Mouse (Mus musculus) MEL (cell line): ENCODE results near the gene Gna11. TPM values are rescaled to one million over a fixed set of nuclear protein-coding genes. Genes with fewer than 3 reads are reported as not detected.

Source experiments
- DNase-seq: peaks from one replicate; pipeline ENCODE4 v3.0.0; 2011; ENCODE audit warnings: low read depth, low spot score
- H3K27ac ChIP-seq: 2 replicates; pipeline ENCODE4 v1.5.1; 2012; ENCODE audit warnings: low read depth, mild to moderate bottlenecking, control low read depth, low read length, moderate library complexity; ENCODE audit not compliant: control insufficient read depth
- H3K27me3 ChIP-seq, 2 experiments: fragments of 150-350 bp in 1 of 2; sonication (generic) in 1 of 2; 2 replicates each; pipeline ENCODE4 v1.6.1; 2012; ENCODE audit warnings: low read length in 2 of 2, mild to moderate bottlenecking in 2 of 2, improper control_type of control experiment in 1 of 2, moderate library complexity in 1 of 2; ENCODE audit not compliant: insufficient read depth in 2 of 2, control insufficient read depth in 1 of 2
- H3K36me3 ChIP-seq, 2 experiments: 2 replicates each; pipeline ENCODE4 v1.6.1; 2012 to 2014; ENCODE audit warnings: low read length in 2 of 2, improper control_type of control experiment in 1 of 2, inconsistent platforms in 1 of 2, mild to moderate bottlenecking in 1 of 2; ENCODE audit not compliant: insufficient read depth in 2 of 2, control insufficient read depth in 1 of 2
- H3K4me1 ChIP-seq, 2 experiments: fragments of 150-350 bp in 1 of 2; sonication (generic) in 1 of 2; 2 replicates each; pipeline ENCODE4 v1.6.1; 2012; ENCODE audit warnings: low read length in 2 of 2, improper control_type of control experiment in 1 of 2, mild to moderate bottlenecking in 1 of 2; ENCODE audit not compliant: insufficient read depth in 2 of 2, control insufficient read depth in 1 of 2
- H3K4me3 ChIP-seq, 2 experiments: fragments of 150-350 bp in 1 of 2; sonication (generic) in 1 of 2; 2 replicates each; pipeline ENCODE4 v1.5.1; 2012; ENCODE audit warnings: low read depth in 2 of 2, low read length in 2 of 2, mild to moderate bottlenecking in 2 of 2, moderate library complexity in 2 of 2, control low read depth in 1 of 2, improper control_type of control experiment in 1 of 2; ENCODE audit not compliant: control insufficient read depth in 1 of 2, insufficient read depth in 1 of 2
- H3K79me2 ChIP-seq: 2 replicates; pipeline ENCODE4 v1.6.1; 2012; ENCODE audit warnings: mild to moderate bottlenecking, low read length, moderate library complexity; ENCODE audit not compliant: control insufficient read depth, poor library complexity, insufficient read depth
- H3K9ac ChIP-seq: 2 replicates; pipeline ENCODE4 v1.6.1; 2012; ENCODE audit warnings: low read depth, mild to moderate bottlenecking, control low read depth, low read length, moderate library complexity; ENCODE audit not compliant: control insufficient read depth, poor library complexity, severe bottlenecking
- H3K9me3 ChIP-seq: fragments of 150-350 bp; sonication (generic); replicated peaks from 2 replicates; pipeline ENCODE4 v1.6.1; 2012; ENCODE audit warnings: mild to moderate bottlenecking, low read length, improper control_type of control experiment, moderate library complexity; ENCODE audit not compliant: insufficient read depth
- BHLHE40 ChIP-seq: IDR thresholded peaks from 2 replicates; pipeline ENCODE4 v1.6.1; 2012; ENCODE audit warnings: low read depth, mild to moderate bottlenecking, inconsistent platforms, low read length, improper control_type of control experiment, borderline replicate concordance
- CTCF ChIP-seq, 3 experiments: IDR thresholded peaks in 2 of 3; conservative IDR thresholded peaks in 1 of 3; 2 replicates each; pipeline ENCODE4 v1.5.1; 2011 to 2012; ENCODE audit warnings: low read length in 3 of 3, low read depth in 2 of 3, mild to moderate bottlenecking in 2 of 3, improper control_type of control experiment in 1 of 3, inconsistent platforms in 1 of 3, mixed read lengths in 1 of 3, moderate library complexity in 1 of 3; ENCODE audit not compliant: control insufficient read depth in 1 of 3, insufficient read depth in 1 of 3, poor library complexity in 1 of 3, severe bottlenecking in 1 of 3
- E2F4 ChIP-seq: IDR thresholded peaks from 2 replicates; pipeline ENCODE4 v1.6.1; 2011; ENCODE audit warnings: low read depth, low read length, improper control_type of control experiment, borderline replicate concordance
- EP300 ChIP-seq, 2 experiments: IDR thresholded peaks; 2 replicates each; pipeline ENCODE4 v1.6.1; 2011; ENCODE audit warnings: improper control_type of control experiment in 2 of 2, low read length in 2 of 2, low read depth in 1 of 2, mild to moderate bottlenecking in 1 of 2
- JUND ChIP-seq: IDR thresholded peaks from 2 replicates; pipeline ENCODE4 v1.6.1; 2011; ENCODE audit warnings: low read depth, mild to moderate bottlenecking, improper control_type of control experiment, low read length
- KAT2A ChIP-seq: conservative IDR thresholded peaks from 2 replicates; pipeline ENCODE4 v1.6.1; 2012; ENCODE audit warnings: low read depth, low read length, improper control_type of control experiment, inconsistent platforms
- MAFK ChIP-seq: IDR thresholded peaks from 2 replicates; pipeline ENCODE4 v1.6.1; 2011; ENCODE audit warnings: low read depth, mild to moderate bottlenecking, low read length, improper control_type of control experiment, borderline replicate concordance
- MAZ ChIP-seq: IDR thresholded peaks from 2 replicates; pipeline ENCODE4 v1.6.1; 2012; ENCODE audit warnings: low read depth, mild to moderate bottlenecking, inconsistent platforms, low read length, improper control_type of control experiment
- MYB ChIP-seq: IDR thresholded peaks from 2 replicates; pipeline ENCODE4 v1.6.1; 2011; ENCODE audit warnings: mild to moderate bottlenecking, low read depth, low read length, improper control_type of control experiment
- MYC ChIP-seq: IDR thresholded peaks from 2 replicates; pipeline ENCODE4 v1.6.1; 2011; ENCODE audit warnings: low read depth, mild to moderate bottlenecking, low read length, improper control_type of control experiment, moderate library complexity
- NELFE ChIP-seq: IDR thresholded peaks from 2 replicates; pipeline ENCODE4 v1.6.1; 2011; ENCODE audit warnings: low read depth, low read length, improper control_type of control experiment
- NRF1 ChIP-seq: IDR thresholded peaks from 2 replicates; pipeline ENCODE4 v1.6.1; 2014; ENCODE audit warnings: low read depth, mild to moderate bottlenecking, inconsistent platforms, low read length, improper control_type of control experiment, moderate library complexity; ENCODE audit not compliant: poor library complexity, insufficient read depth, severe bottlenecking
- POLR2AphosphoS2 ChIP-seq: IDR thresholded peaks from 2 replicates; pipeline ENCODE4 v1.6.1; 2011; ENCODE audit warnings: low read length, improper control_type of control experiment
- RAD21 ChIP-seq: IDR thresholded peaks from 2 replicates; pipeline ENCODE4 v1.6.1; 2011; ENCODE audit warnings: mild to moderate bottlenecking, low read depth, low read length, improper control_type of control experiment
- RCOR1 ChIP-seq: IDR thresholded peaks from 2 replicates; pipeline ENCODE4 v1.6.1; 2012; ENCODE audit warnings: low read depth, mild to moderate bottlenecking, inconsistent platforms, low read length, improper control_type of control experiment
- SIN3A ChIP-seq: IDR thresholded peaks from 2 replicates; pipeline ENCODE4 v1.6.1; 2012; ENCODE audit warnings: low read length, improper control_type of control experiment, inconsistent platforms
- SMC3 ChIP-seq: IDR thresholded peaks from 2 replicates; pipeline ENCODE4 v1.6.1; 2011; ENCODE audit warnings: low read depth, low read length, improper control_type of control experiment
- TAL1 ChIP-seq: IDR thresholded peaks from 2 replicates; pipeline ENCODE4 v1.6.1; 2012; ENCODE audit warnings: mild to moderate bottlenecking, inconsistent platforms, low read length, moderate library complexity, mixed read lengths
- TCF12 ChIP-seq: IDR thresholded peaks from 2 replicates; pipeline ENCODE4 v1.6.1; 2014; ENCODE audit warnings: low read depth, mild to moderate bottlenecking, inconsistent platforms, low read length, improper control_type of control experiment, moderate library complexity
- UBTF ChIP-seq: IDR thresholded peaks from 2 replicates; pipeline ENCODE4 v1.6.1; 2012; ENCODE audit warnings: low read depth, mild to moderate bottlenecking, inconsistent platforms, low read length, improper control_type of control experiment, moderate library complexity, borderline replicate concordance; ENCODE audit not compliant: insufficient read depth
- USF2 ChIP-seq, 2 experiments: IDR thresholded peaks; 2 replicates each; pipeline ENCODE4 v1.6.1; 2011 to 2012; ENCODE audit warnings: improper control_type of control experiment in 2 of 2, low read length in 2 of 2, borderline replicate concordance in 1 of 2, inconsistent platforms in 1 of 2, low read depth in 1 of 2, mild to moderate bottlenecking in 1 of 2; ENCODE audit not compliant: insufficient read depth in 1 of 2
- ZC3H11A ChIP-seq: IDR thresholded peaks from 2 replicates; pipeline ENCODE4 v1.6.1; 2012; ENCODE audit warnings: low read depth, mild to moderate bottlenecking, inconsistent platforms, low read length, improper control_type of control experiment
- ZKSCAN1 ChIP-seq: IDR thresholded peaks from 2 replicates; pipeline ENCODE4 v1.6.1; 2012; ENCODE audit warnings: low read depth, mild to moderate bottlenecking, inconsistent platforms, low read length, improper control_type of control experiment, moderate library complexity
- ZMIZ1 ChIP-seq: IDR thresholded peaks from 2 replicates; pipeline ENCODE4 v1.6.1; 2012; ENCODE audit warnings: low read depth, mild to moderate bottlenecking, inconsistent platforms, low read length, improper control_type of control experiment, moderate library complexity
- polyA plus RNA-seq, 2 experiments: library from polyadenylated mRNA; stranded (reverse) in 1 of 2; unstranded in 1 of 2; fragments of >175 nt in 1 of 2; fragments of >200 nt in 1 of 2; gene quantifications; 2 replicates each; pipeline versions ENCODE4 v1.2.1 to v1.2.4; 2012; ENCODE audit warnings: low replicate concordance in 2 of 2, low read depth in 1 of 2; ENCODE audit not compliant: insufficient read length in 2 of 2, insufficient read depth in 1 of 2, missing spikeins in 1 of 2
- total RNA-seq: library from RNA; depleted of rRNA; stranded (reverse); fragments of 300-350 nt; gene quantifications from 2 replicates; pipeline ENCODE4 v1.2.3, GENCODE M21; 2012

Gene Gna11
- total and polyA plus RNA-seq, 3 experiments = 14.1 to 18.4 TPM; not detected in 1

DNA sequence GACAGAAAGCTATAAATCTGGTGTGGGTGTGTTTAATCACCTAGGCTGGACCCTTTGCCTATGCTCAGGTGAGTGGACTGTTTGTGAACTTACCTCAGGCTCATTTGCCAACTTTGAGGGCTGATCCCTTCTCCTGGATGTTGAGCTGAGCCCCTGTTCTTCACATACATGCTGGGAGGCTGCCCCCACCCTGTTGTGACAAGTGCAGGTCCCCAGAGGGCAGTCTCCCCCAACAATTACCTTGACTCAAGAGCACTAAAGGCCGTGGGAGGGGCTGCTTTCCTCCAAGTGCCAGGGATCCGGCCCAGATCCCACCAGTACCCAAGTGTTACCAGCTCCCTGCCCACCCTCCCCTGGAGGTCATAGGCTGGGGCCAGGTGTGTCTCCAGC is 59.9 kb downstream of the Gna11 start:
- Histone ChIP-seq H3K27me3 (no peaks in the 10 kb centered on the region), H3K9me3 (no peaks in the 10 kb centered on the region), H3K36me3 (no peaks in the 10 kb centered on the region; a peak in 1 of 4 replicates), H3K9ac (no peak overlapping the region), H3K4me3 (no peak overlapping the region), H3K27ac (no peak overlapping the region), H3K79me2 (no peaks in the 10 kb centered on the region), H3K4me1 (peaks cover 0 to 14% of the 10 kb centered on the region in 2 experiments; a peak in 2 of 4 replicates)
- DNase-seq = peak; percentile 57
- TF ChIP-seq CTCF (IDR thresholded peaks at IDR 0.05 in 2 of 3, conservative IDR thresholded peaks at IDR 0.05 in 1 of 3; ENCODE audit: control insufficient read depth in 1 of 3, insufficient read depth in 1 of 3, low read depth in 2 of 3, low read length in 3 of 3, poor library complexity in 1 of 3, severe bottlenecking in 1 of 3) = peak in 2 of 3 experiments; percentile 47 to 50; a peak in 5 of 6 replicates
- TF ChIP-seq NRF1 = no peak
- TF ChIP-seq USF2 (IDR thresholded peaks at IDR 0.05; ENCODE audit: borderline replicate concordance in 1 of 2, insufficient read depth in 1 of 2, low read depth in 1 of 2, low read length in 2 of 2) = no peak
- peak; percentile 14 for TF ChIP-seq POLR2AphosphoS2
- TF ChIP-seq BHLHE40 = no peak
- no peak for TF ChIP-seq ZMIZ1
- TF ChIP-seq ZC3H11A = no peak
- no peak for TF ChIP-seq TAL1
- peak; percentile 32 for TF ChIP-seq RAD21
- TF ChIP-seq EP300 (IDR thresholded peaks at IDR 0.05; ENCODE audit: low read depth in 1 of 2, low read length in 2 of 2) = no peak
- TF ChIP-seq SIN3A = no peak
- peak; percentile 35 for TF ChIP-seq SMC3
- no peak for TF ChIP-seq RCOR1
- TF ChIP-seq NELFE = no peak
- TF ChIP-seq ZKSCAN1 = no peak
- no peak for TF ChIP-seq JUND
- no peak for TF ChIP-seq MYB
- TF ChIP-seq MYC = no peak
- TF ChIP-seq TCF12 = no peak
- TF ChIP-seq MAFK = no peak
- peak; percentile 50; the same call in 1 of the 2 replicates for TF ChIP-seq MAZ
- TF ChIP-seq UBTF = no peak
- TF ChIP-seq KAT2A = no peak
- no peak for TF ChIP-seq E2F4
